Mouse (Mus musculus) hindbrain, embryonic 10.5 days (tissue): Measurements from ENCODE around the gene Glis2. TPM values are rescaled to one million over a fixed set of nuclear protein-coding genes. Genes with fewer than 3 reads are reported as not detected.
A peak's percentile ranks its signal among the peaks of the same experiment; 100 is the strongest.

Experiments
- DNase-seq: peaks from one replicate; pipeline ENCODE4 v3.0.0-alpha.2; 2017; ENCODE audit warnings: low spot score
- H3K27ac ChIP-seq: fragments of 300-500 bp; sonication (generic); 2 replicates; pipeline ENCODE4 v1.5.1; 2016; ENCODE audit warnings: mild to moderate bottlenecking, moderate library complexity
- H3K27me3 ChIP-seq: fragments of 300-500 bp; sonication (generic); 2 replicates; pipeline ENCODE4 v1.6.1; 2016; ENCODE audit warnings: mild to moderate bottlenecking; ENCODE audit not compliant: poor library complexity, insufficient read depth, severe bottlenecking
- H3K36me3 ChIP-seq: fragments of 300-500 bp; sonication (generic); 2 replicates; pipeline ENCODE4 v1.6.1; 2016; ENCODE audit warnings: mild to moderate bottlenecking, moderate library complexity
- H3K4me1 ChIP-seq: fragments of 300-500 bp; sonication (generic); replicated peaks from 2 replicates; pipeline ENCODE4 v1.6.1; 2016; ENCODE audit warnings: mild to moderate bottlenecking
- H3K4me3 ChIP-seq: fragments of 300-500 bp; sonication (generic); 2 replicates; pipeline ENCODE4 v1.5.1; 2016; ENCODE audit warnings: mild to moderate bottlenecking, moderate library complexity
- H3K9me3 ChIP-seq: fragments of 300-500 bp; sonication (generic); 2 replicates; pipeline ENCODE4 v1.6.1; 2016; ENCODE audit warnings: mild to moderate bottlenecking, moderate library complexity
- WGBS: fragments of 180-500 bp; shearing (Covaris S2); methylation state at CpG from one replicate; pipeline ENCODE4 v1.1.7; 2016; 5-methylcytosine and 5-hydroxymethylcytosine counted together
- polyA plus RNA-seq: library from polyadenylated mRNA; unstranded; fragments of >200 nt; fragmentation: Nextera tagmentation; extraction: Ambion mirVana; gene quantifications from 2 replicates; pipeline ENCODE4 v1.2.1, GENCODE M21; 2016

The Glis2 gene
- polyA plus RNA-seq, 1 experiment from 2014 or later, result 27.9 TPM

DNA sequence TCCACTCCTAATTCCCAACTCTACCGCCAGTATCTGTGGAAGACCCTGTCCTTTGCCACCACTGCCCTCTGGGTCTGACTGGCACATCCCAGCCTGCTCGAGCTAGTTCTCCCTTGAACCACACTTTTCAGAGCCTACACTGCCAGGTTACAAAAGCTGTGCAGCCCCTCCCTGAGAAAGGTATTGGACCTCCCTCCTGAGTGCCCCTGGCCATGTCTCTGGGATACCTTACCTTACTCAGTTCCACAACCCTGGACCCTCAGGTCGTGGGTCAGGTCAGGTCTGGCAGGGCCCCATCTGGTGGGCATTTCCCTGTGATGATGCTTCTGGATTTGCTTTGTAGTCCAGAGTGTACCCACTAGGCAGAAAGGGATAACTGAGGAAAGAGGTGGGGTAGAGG lies 5.1 kb downstream of the Glis2 start:
- peaks cover 98% of the 10 kb centered on the region for H3K4me1 ChIP-seq
- H3K4me3 ChIP-seq, result peak overlapping the region; percentile 90; the same call in 1 of the 2 replicates
- no peak for DNase-seq
- H3K9me3 ChIP-seq, result no peaks in the 10 kb centered on the region
- no peaks in the 10 kb centered on the region for H3K27me3 ChIP-seq
- WGBS, result 81% methylated on average over 3 of the region's 3 CpGs
- peaks cover 2% of the 10 kb centered on the region; the same call in 1 of the 2 replicates for H3K36me3 ChIP-seq
- peak overlapping the region; percentile 99 for H3K27ac ChIP-seq

DNA sequence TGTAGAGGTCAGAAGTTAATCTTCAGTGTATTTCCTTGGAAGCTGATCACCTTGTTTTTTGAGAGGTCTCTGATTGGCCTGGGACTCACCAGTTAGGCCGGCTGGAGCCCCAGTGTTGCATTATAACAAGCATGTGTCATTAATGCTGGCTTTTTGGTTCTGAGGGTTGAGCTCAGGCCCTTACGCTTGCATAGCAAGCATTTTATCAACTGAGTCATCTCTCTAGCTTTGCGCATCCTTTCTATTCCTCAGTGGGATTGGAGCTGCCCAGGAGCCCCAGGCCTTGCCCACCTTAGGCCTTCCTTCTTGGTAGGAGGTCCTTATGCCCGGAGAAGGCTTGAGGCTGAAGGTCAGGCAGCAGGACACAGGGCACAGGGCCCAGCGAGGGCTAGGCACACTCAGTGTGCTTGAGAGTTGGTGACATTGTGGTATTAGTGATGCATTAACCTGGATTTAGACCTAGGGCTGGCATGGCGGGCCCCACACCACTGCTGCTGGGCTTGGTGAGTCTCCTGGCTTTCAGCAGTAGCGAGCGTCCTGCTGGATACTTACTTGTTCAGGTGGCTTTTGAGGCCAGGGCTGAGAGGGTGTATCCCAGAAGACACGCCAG lies 6.3 kb downstream of the Glis2 start:
- H3K27ac ChIP-seq, result peak overlapping the region; percentile 64
- 79% methylated on average over 9 of the region's 9 CpGs for WGBS
- no peak for DNase-seq

DNA sequence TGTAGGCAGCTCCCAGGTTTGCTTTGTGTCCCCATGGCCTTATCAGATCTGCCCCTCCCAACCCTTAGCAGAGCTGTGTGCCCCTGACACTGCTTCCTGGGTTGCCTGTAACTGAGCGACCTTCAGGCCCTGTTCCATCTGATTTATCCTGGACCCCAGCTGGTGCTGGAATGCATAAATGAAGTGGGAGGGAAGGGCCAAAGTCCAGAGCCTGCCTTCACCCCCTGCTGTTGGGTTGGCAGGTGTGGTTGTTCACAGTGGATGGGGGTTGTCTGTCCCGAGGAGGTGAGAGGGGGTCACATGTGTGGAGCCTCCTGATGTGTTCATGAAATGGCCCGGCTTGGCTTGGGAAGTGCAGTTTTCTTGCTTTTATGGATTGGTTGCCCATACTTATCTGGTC lies 7.7 kb downstream of the Glis2 start:
- peaks cover 2% of the 10 kb centered on the region; the same call in 1 of the 2 replicates for H3K36me3 ChIP-seq
- H3K4me3 ChIP-seq, result peak overlapping the region; percentile 30; the same call in 1 of the 2 replicates
- no peak for DNase-seq
- no peaks in the 10 kb centered on the region for H3K9me3 ChIP-seq
- no peaks in the 10 kb centered on the region for H3K27me3 ChIP-seq
- H3K27ac ChIP-seq, result peak overlapping the region; percentile 84
- H3K4me1 ChIP-seq, result peaks cover 100% of the 10 kb centered on the region
- WGBS, result 8% methylated on average over 3 of the region's 3 CpGs

More for the DNA sequence above, 6.3 kb downstream of the Glis2 start:
- Histone ChIP-seq H3K4me1 (peaks cover 100% of the 10 kb centered on the region), H3K36me3 (peaks cover 2% of the 10 kb centered on the region; the same call in 1 of the 2 replicates), H3K9me3 (no peaks in the 10 kb centered on the region), H3K4me3 (no peak overlapping the region), H3K27me3 (no peaks in the 10 kb centered on the region)

DNA sequence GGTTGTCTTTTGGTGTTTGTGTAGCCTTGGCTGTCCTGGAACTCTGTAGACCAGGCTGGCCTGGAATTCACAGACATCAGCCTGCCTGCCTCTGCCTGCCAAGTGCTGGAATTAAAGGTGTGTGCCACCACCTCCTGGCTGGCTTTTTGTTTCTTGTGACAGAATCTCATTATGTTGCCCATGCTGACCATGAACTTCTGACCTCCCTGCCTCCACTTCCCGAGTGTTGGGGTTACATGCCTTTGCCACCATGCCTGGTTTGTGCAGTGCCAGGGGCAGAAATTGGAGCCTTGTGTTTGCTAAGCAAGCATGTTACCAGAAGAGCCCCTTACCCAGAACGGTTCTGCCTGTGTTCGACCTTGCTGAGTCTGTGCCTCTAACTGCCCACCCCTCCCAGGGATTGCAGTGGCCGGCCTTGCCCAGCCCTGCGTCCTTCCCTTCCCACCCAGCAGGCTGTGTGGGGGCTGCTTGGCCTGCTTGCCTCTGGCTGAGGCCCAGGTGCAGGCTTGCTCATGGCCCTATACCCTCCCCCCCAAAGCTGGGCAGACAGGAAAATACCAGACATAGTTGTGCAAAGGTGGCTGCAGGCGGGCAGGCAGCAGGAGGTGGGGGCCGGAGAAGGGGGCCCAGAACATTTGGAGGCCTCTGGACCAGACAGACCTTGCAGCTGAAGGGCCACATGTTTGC lies 8.4 kb downstream of the Glis2 start:
- peak overlapping the region; percentile 84 for H3K27ac ChIP-seq
- 37% methylated on average over 7 of the region's 7 CpGs for WGBS
- H3K4me3 ChIP-seq, result peak overlapping the region; percentile 30
- H3K27me3 ChIP-seq, result no peaks in the 10 kb centered on the region
- H3K36me3 ChIP-seq, result peaks cover 2% of the 10 kb centered on the region
- no peak for DNase-seq
- H3K9me3 ChIP-seq, result no peaks in the 10 kb centered on the region
- peaks cover 99% of the 10 kb centered on the region for H3K4me1 ChIP-seq

- 66% methylated on average over 1 of the region's 1 CpGs for WGBS
- H3K27me3 ChIP-seq, result no peaks in the 10 kb centered on the region
- peaks cover 99% of the 10 kb centered on the region for H3K4me1 ChIP-seq
- H3K36me3 ChIP-seq, result peaks cover 5% of the 10 kb centered on the region
- H3K9me3 ChIP-seq, result no peaks in the 10 kb centered on the region
- H3K4me3 ChIP-seq, result peak overlapping the region; percentile 30
- DNase-seq, result no peak
- peak overlapping the region; percentile 84 for H3K27ac ChIP-seq
Observed at GRCm38 (mm10) chr16:4603453-4603837, 8.9 kb downstream of the Glis2 start.

DNA sequence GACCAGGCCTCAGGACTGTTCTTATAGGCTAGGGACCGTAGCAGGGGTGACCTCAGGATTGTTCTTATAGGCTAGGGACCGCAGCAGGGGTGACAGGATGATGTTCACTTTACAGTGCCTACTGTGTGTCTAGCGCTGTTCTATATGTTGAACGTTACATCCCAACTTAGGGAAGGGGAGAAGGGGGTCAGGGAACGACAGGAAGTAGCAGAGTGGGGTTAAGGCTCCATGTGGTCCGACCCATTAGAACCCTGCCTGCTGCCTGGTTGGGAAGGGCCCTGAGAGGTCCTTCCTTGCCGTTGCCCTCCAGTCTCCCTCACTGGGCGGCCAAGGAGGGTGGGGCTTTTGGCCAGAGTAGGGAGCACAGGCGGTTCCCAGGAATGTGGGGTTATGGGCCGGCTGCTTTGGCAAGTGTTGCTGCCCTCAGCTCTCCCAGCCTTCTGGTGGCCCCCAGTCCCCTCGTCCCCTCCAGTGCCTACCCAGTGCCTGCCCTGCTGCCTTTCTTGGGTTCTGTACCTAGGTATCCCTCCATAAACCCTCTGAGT lies 9.9 kb downstream of the Glis2 start:
- DNase-seq, result no peak
- H3K4me1 ChIP-seq, result peaks cover 92% of the 10 kb centered on the region
- WGBS, result 70% methylated on average over 11 of the region's 11 CpGs

GRCm38 (mm10) chr16:4605514-4606131 lies 11.1 kb downstream of the Glis2 start:
- DNase-seq, result no peak
- Histone ChIP-seq H3K4me3 (peak overlapping the region; percentile 31), H3K4me1 (peaks cover 79% of the 10 kb centered on the region), H3K27me3 (no peaks in the 10 kb centered on the region), H3K27ac (peak overlapping the region; percentile 84), H3K36me3 (peaks cover 24% of the 10 kb centered on the region), H3K9me3 (no peaks in the 10 kb centered on the region)
- WGBS, result 42% methylated on average over 13 of the region's 13 CpGs

More for the DNA sequence above, 9.9 kb downstream of the Glis2 start:
- H3K9me3 ChIP-seq, result no peaks in the 10 kb centered on the region
- H3K36me3 ChIP-seq, result peaks cover 14% of the 10 kb centered on the region
- H3K27me3 ChIP-seq, result no peaks in the 10 kb centered on the region
- no peak overlapping the region for H3K4me3 ChIP-seq
- H3K27ac ChIP-seq, result peak overlapping the region; percentile 84

DNA sequence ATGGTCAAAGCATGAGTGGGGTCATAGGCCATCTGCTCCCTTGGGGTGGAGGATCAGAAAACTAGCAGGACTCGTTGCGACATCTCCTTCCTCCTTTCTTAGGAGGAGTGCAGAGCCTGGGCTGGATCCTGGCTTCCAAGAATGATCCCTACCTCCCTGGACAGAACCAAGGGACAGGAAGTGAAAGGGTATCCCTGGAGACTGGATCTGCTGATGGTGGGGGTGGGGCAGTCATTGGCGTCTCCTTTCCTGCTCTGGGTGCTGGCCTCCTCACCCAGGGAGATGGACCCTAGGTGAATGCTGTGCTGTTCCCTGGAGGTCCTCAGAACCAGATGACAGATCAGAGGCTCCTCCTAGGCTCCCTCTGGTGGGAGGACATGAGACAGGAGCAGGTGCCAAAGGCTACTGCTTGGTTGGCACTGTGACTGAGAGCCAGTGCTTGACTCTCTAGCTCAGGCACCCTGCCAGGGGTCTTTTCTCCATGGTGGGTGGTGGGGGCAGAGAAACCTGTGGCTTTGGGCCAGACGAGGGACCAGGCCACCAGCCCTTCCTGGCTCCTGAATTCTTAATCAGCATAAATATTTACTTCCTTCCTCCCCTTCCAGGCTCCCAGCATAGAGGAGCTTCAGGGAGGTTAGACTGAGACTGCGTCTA lies 12.0 kb downstream of the Glis2 start:
- Histone ChIP-seq H3K4me3 (peak overlapping the region; percentile 31; the same call in 1 of the 2 replicates), H3K27ac (peak overlapping the region; percentile 84), H3K27me3 (no peaks in the 10 kb centered on the region), H3K9me3 (no peaks in the 10 kb centered on the region), H3K36me3 (peaks cover 32% of the 10 kb centered on the region), H3K4me1 (peaks cover 70% of the 10 kb centered on the region)
- no peak for DNase-seq
- 40% methylated on average over 5 of the region's 5 CpGs for WGBS

DNA sequence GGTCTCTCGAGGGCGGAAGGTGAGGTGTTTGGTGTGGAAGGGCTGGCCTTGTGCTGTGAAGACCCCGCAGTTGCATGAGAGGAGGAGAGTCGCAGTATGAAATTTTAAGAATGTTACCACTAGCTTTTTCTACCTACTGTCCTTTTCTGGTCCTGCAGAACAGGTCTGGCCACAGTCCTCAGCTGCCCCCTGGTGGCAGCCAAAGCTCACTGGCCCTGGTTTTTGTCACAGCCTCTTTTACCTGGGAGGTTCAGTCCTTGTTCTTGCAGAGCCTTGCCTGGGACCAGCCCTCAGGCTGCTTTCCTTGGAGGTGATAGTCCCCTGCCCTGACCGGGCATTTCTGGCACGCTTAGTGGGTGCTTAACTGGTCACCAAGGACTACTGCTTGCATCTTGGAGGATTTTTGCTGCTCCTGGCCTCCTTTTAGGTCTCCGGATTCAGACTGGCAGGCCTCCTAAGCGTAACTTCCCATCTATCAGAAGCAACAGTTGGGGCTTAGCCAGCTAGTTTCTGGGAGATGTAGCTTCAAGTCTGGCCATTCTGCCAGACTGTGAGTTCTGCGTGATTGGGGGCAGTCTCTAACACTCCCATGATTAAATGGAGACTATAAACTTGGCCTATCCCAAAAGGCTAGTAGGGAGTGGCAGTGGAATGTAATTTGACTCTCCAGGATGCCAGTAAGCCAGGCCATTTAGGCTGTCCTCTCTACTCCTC lies 13.5 kb downstream of the Glis2 start:
- no peaks in the 10 kb centered on the region for H3K9me3 ChIP-seq
- peaks cover 46% of the 10 kb centered on the region for H3K36me3 ChIP-seq
- peaks cover 55% of the 10 kb centered on the region for H3K4me1 ChIP-seq
- no peaks in the 10 kb centered on the region for H3K27me3 ChIP-seq
- H3K27ac ChIP-seq, result 0 out of 2 replicates have a peak overlapping the region, but pooled peaks have one; percentile 84
- H3K4me3 ChIP-seq, result no peak overlapping the region
- 53% methylated on average over 9 of the region's 9 CpGs for WGBS
- peak; percentile 82 for DNase-seq

GRCm38 (mm10) chr16:4608532-4609059 lies 14.1 kb downstream of the Glis2 start:
- WGBS, result 90% methylated on average over 19 of the region's 19 CpGs
- no peak overlapping the region for H3K27ac ChIP-seq
- H3K27me3 ChIP-seq, result no peaks in the 10 kb centered on the region
- no peak for DNase-seq
- peaks cover 53% of the 10 kb centered on the region for H3K36me3 ChIP-seq
- peaks cover 49% of the 10 kb centered on the region for H3K4me1 ChIP-seq
- no peak overlapping the region for H3K4me3 ChIP-seq
- H3K9me3 ChIP-seq, result no peaks in the 10 kb centered on the region

DNA sequence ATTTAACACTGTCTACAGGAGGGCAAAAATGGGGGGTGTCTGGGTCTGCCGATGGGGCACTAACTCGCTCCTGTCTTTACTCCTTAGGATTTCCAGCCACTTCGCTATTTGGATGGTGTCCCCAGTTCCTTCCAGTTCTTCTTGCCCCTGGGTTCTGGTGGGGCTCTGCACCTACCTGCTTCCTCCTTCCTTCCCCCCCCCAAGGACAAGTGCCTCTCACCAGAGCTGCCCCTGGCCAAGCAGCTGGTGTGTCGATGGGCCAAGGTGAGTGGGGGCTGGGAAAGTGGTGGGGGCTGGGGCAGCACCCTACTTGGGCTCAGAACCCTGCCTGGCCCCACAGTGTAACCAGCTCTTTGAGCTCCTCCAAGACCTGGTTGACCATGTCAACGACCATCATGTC lies 16.7 kb downstream of the Glis2 start:
- no peaks in the 10 kb centered on the region for H3K27me3 ChIP-seq
- H3K4me1 ChIP-seq, result peaks cover 23% of the 10 kb centered on the region
- H3K9me3 ChIP-seq, result no peaks in the 10 kb centered on the region
- H3K4me3 ChIP-seq, result no peak overlapping the region
- WGBS, result 92% methylated on average over 5 of the region's 5 CpGs
- H3K27ac ChIP-seq, result no peak overlapping the region
- peaks cover 79% of the 10 kb centered on the region for H3K36me3 ChIP-seq
- DNase-seq, result no peak

DNA sequence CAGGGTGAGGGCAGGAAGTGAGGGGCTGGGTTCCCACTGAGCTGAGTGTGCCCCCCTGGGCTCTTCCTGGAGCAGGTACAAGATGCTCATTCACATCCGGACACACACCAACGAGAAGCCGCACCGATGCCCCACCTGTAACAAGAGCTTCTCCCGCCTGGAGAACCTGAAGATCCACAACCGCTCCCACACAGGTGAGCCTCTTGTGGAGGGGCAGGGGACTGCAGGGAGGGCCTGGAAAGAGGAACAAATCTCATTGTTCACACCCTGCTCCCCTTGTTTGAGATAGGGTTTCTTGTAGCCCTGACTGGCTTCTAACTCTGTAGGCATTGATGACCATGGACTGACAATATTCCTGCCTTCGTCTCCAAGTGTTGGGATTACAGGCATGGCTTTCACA lies 17.2 kb downstream of the Glis2 start:
- WGBS, result 95% methylated on average over 7 of the region's 7 CpGs

More for the DNA sequence above, 17.2 kb downstream of the Glis2 start:
- no peak for DNase-seq
- Histone ChIP-seq H3K27me3 (no peaks in the 10 kb centered on the region), H3K27ac (no peak overlapping the region), H3K4me3 (no peak overlapping the region), H3K9me3 (no peaks in the 10 kb centered on the region), H3K36me3 (peaks cover 82% of the 10 kb centered on the region), H3K4me1 (peaks cover 18% of the 10 kb centered on the region)
